In the genomic region with DNA sequence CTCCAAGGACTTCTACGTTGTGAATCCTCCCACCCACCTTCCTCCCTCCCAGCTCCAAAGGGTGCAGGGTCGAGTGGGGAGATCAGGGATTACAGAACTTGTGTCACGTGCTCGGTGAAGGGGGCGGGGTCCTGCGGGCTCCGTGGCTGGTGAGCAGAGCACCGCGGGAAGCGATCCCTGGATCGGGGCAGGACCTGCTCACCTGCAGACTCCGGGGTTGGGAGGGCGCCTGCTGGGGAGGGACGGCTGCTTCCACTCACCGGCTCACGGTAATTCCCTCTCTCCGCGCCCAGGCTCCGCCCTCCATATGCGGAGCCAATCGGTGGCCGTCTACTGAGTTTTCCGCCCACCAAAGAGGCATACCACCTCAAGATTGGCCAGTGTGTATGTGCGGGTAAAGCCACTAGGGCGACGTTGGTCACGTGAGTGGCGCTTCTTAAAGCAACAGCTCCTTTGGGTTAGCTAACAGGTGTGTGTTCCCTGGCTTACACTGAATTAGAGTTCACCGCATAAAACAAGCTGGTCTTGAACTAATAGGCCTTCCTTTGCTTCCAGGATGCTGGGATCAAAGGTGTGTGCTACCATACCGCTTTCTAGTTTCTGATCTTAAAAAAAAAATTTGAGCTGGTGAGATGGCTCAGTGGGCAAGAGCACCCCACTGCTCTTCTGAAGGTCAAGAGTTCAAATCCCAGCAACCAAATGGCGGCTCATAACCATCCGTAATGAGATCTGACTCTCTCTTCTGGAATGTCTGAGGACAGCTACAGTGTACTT, we compare ENCODE assay signal across 8 mouse cellular contexts. TPM values are rescaled to one million over a fixed set of nuclear protein-coding genes. Genes with fewer than 3 reads are reported as not detected.
DNase-seq lines count a peak whose midpoint lies in the region; ATAC-seq lines count a peak whose summit lies in the region.

A gene (minus strand): TSS at position 410 of the 774 bp plus-strand sequence.

- H3K36me3 ChIP-seq in hindbrain, embryonic 12.5 days: peaks cover 27% of the 10 kb centered on the region

- under 1% methylated on average over 32 of the region's 32 CpGs for WGBS in hindbrain, embryonic 12.5 days

- no peaks in the 10 kb centered on the region for H3K27me3 ChIP-seq in hindbrain, embryonic 12.5 days

- peak; percentile 96 for DNase-seq in NIH3T3 (ENCODE audit: low read depth)
- peak; percentile 92 to 94 for DNase-seq in cerebellum, postnatal 10 days
- DNase-seq in frontal cortex, postnatal 10 days (ENCODE audit: low spot score in 2 of 2): peak; percentile 91
- peak; percentile 88 to 95 for DNase-seq in layer of hippocampus, postnatal 14 days (ENCODE audit: low spot score in 2 of 2)
- DNase-seq in lung, postnatal 14 days: peak; percentile 91
- peak; percentile 89 for DNase-seq in retina, adult 2 months (ENCODE audit: low read depth, low spot score)
- DNase-seq in thymus, postnatal 36 days: peak; percentile 88 to 93

- peak within 1 kb of the TSS; percentile 75 for H3K4me3 ChIP-seq in hindbrain, embryonic 12.5 days

- peak within 1 kb of the TSS; percentile 67 for H3K9ac ChIP-seq in hindbrain, embryonic 12.5 days

- ATAC-seq in hindbrain, embryonic 12.5 days (ENCODE audit: low FRiP score): peak; percentile 99

- peaks cover 15% of the 10 kb centered on the region for H3K4me1 ChIP-seq in hindbrain, embryonic 12.5 days

- peak within 1 kb of the TSS; percentile 76 for H3K27ac ChIP-seq in hindbrain, embryonic 12.5 days

- peak within 1 kb of the TSS; percentile 67 for H3K4me2 ChIP-seq in hindbrain, embryonic 12.5 days (replicated peaks)

- no peaks in the 10 kb centered on the region for H3K9me3 ChIP-seq in hindbrain, embryonic 12.5 days (replicated peaks)

RNA-seq across cellular contexts. Expression of the gene that starts here (rescaled TPM):
- polyA plus RNA-seq in hindbrain, embryonic 12.5 days (2016; fragmentation: Nextera tagmentation; extraction: Ambion mirVana): 31.8 and 32.4 TPM in 2 replicates
- total RNA-seq in layer of hippocampus, postnatal 14 days (2021): 10 to 100 TPM; 14.1 to 15.0 TPM

Comparison
In these comparisons a context has a peak if more than half of its experiments do, and no peak if none do; other contexts are left out.
1. Peak in every context shown above with its lines: DNase-seq, ATAC-seq, H3K4me3 ChIP-seq and H3K27ac ChIP-seq.